Mouse (Mus musculus) limb, embryonic 14.5 days (tissue): ENCODE data around the gene 4930562C15Rik. TPM values are rescaled to one million over a fixed set of nuclear protein-coding genes. Genes with fewer than 3 reads are reported as not detected.
A peak's percentile ranks its signal among the peaks of the same experiment; 100 is the strongest.

Experiments
- ATAC-seq: fragments of 200-750 bp; cut with Nextera tagmentation; 2 replicates; pipeline ENCODE4 v1.8.0; 2017; ENCODE audit warnings: low read depth, moderate number of reproducible peaks, moderate TSS enrichment; ENCODE audit not compliant: low FRiP score
- DNase-seq: peaks from one replicate; pipeline ENCODE4 v3.0.0-alpha.2; 2015; ENCODE audit warnings: low spot score
- H3K27ac ChIP-seq: fragments of 300-500 bp; sonication (generic); replicated peaks from 2 replicates; pipeline ENCODE4 v1.5.1; 2014; ENCODE audit warnings: low read depth, mild to moderate bottlenecking, low read length, moderate library complexity, mixed read lengths
- H3K27me3 ChIP-seq: fragments of 300-500 bp; sonication (generic); 2 replicates; pipeline ENCODE4 v1.6.1; 2014; ENCODE audit warnings: low read length, mixed read lengths; ENCODE audit not compliant: control insufficient read depth, insufficient read depth
- H3K36me3 ChIP-seq: fragments of 300-500 bp; sonication (generic); 2 replicates; pipeline ENCODE4 v1.6.1; 2014; ENCODE audit warnings: mild to moderate bottlenecking, low read length, moderate library complexity, mixed read lengths; ENCODE audit not compliant: control insufficient read depth, insufficient read depth
- H3K4me1 ChIP-seq: fragments of 300-500 bp; sonication (generic); 2 replicates; pipeline ENCODE4 v1.6.1; 2014; ENCODE audit warnings: antibody characterized with exemption, low read length, mixed read lengths; ENCODE audit not compliant: control insufficient read depth, insufficient read depth
- H3K4me2 ChIP-seq: fragments of 300-500 bp; sonication (generic); replicated peaks from 2 replicates; pipeline ENCODE4 v1.6.1; 2014; ENCODE audit warnings: low read depth, mild to moderate bottlenecking, low read length, moderate library complexity; ENCODE audit not compliant: severe bottlenecking
- H3K4me3 ChIP-seq: fragments of 300-500 bp; sonication (generic); replicated peaks from 2 replicates; pipeline ENCODE4 v1.5.1; 2014; ENCODE audit warnings: low read length
- H3K9ac ChIP-seq: fragments of 300-500 bp; sonication (generic); 2 replicates; pipeline ENCODE4 v1.6.1; 2014; ENCODE audit warnings: mild to moderate bottlenecking, low read depth, low read length, moderate library complexity; ENCODE audit not compliant: severe bottlenecking
- H3K9me3 ChIP-seq: fragments of 300-500 bp; sonication (generic); 2 replicates; pipeline ENCODE4 v1.6.1; 2016; ENCODE audit warnings: low read length; ENCODE audit not compliant: control insufficient read depth
- POLR2A ChIP-seq: fragments of 200-500 bp; IDR thresholded peaks from 2 replicates; pipeline ENCODE4 v1.8.0; 2012; ENCODE audit warnings: inconsistent platforms, mild to moderate bottlenecking, moderate library complexity, borderline replicate concordance; ENCODE audit not compliant: insufficient read depth, insufficient read length; ENCODE audit errors: extremely low read depth
- WGBS: fragments of 180-500 bp; shearing (Covaris S2); extraction: QIAGEN DNeasy Blood & Tissue Kit; methylation state at CpG from one replicate; pipeline ENCODE4 v1.1.7; 2014; 5-methylcytosine and 5-hydroxymethylcytosine counted together
- polyA plus RNA-seq, 2 experiments: library from polyadenylated mRNA; depleted of rRNA in 1 of 2; stranded (reverse) in 1 of 2; unstranded in 1 of 2; fragments of >200 nt; fragmentation: Nextera tagmentation in 1 of 2; extraction: Ambion mirVana in 1 of 2; gene quantifications; 2 replicates each; pipeline versions ENCODE4 v1.2.1 to v1.2.3; 2012 to 2014

Gene 4930562C15Rik
- polyA plus RNA-seq, 2 experiments: 0.37 TPM; not detected in 1

- WGBS: 73% methylated on average over 11 of the region's 11 CpGs
- no peak overlapping the region for H3K4me2 ChIP-seq
- H3K4me1 ChIP-seq: no peaks in the 10 kb centered on the region
- no peaks in the 10 kb centered on the region for H3K27me3 ChIP-seq
- ATAC-seq: peak; percentile 10; the same call in 1 of the 2 replicates
- no peak overlapping the region for H3K9ac ChIP-seq
- peak overlapping the region; percentile 9; the same call in 1 of the 2 replicates for H3K27ac ChIP-seq
- no peak overlapping the region for H3K4me3 ChIP-seq
- no peak for TF ChIP-seq POLR2A
- no peak for DNase-seq
- peaks cover 83% of the 10 kb centered on the region for H3K36me3 ChIP-seq
- no peaks in the 10 kb centered on the region for H3K9me3 ChIP-seq
Observed at GRCm38 (mm10) chr16:4912907-4913782, 77.9 kb downstream of the 4930562C15Rik start.

- Histone ChIP-seq H3K4me1 (no peaks in the 10 kb centered on the region), H3K27ac (peak overlapping the region; percentile 9; the same call in 1 of the 2 replicates), H3K9ac (no peak overlapping the region), H3K4me3 (no peak overlapping the region), H3K36me3 (peaks cover 83% of the 10 kb centered on the region), H3K9me3 (no peaks in the 10 kb centered on the region), H3K4me2 (no peak overlapping the region), H3K27me3 (no peaks in the 10 kb centered on the region)
- ATAC-seq (peak; percentile 65; the same call in 1 of the 2 replicates), DNase-seq (peak; percentile 87)
- 40% methylated on average over 12 of the region's 12 CpGs for WGBS
- no peak for TF ChIP-seq POLR2A
Observed at GRCm38 (mm10) chr16:4913783-4914735, 78.8 kb downstream of the 4930562C15Rik start.

- H3K4me3 ChIP-seq: no peak overlapping the region
- whole genome bisulfite sequencing: 81% methylated on average over 3 of the region's 3 CpGs
- no peak overlapping the region for H3K9ac ChIP-seq
- peaks cover 79% of the 10 kb centered on the region for H3K36me3 ChIP-seq
- no peak overlapping the region for H3K4me2 ChIP-seq
- no peaks in the 10 kb centered on the region for H3K9me3 ChIP-seq
- DNase-seq: no peak
- H3K27ac ChIP-seq: no peak overlapping the region
- no peaks in the 10 kb centered on the region for H3K27me3 ChIP-seq
- no peaks in the 10 kb centered on the region for H3K4me1 ChIP-seq
- no peak for TF ChIP-seq POLR2A
- ATAC-seq: no peak
Observed at GRCm38 (mm10) chr16:4915931-4916330, 80.7 kb downstream of the 4930562C15Rik start.

GRCm38 (mm10) chr16:4916608-4917007 lies 81.4 kb downstream of the 4930562C15Rik start:
- Histone ChIP-seq H3K27ac (no peak overlapping the region), H3K4me3 (no peak overlapping the region), H3K9ac (no peak overlapping the region), H3K9me3 (no peaks in the 10 kb centered on the region), H3K27me3 (no peaks in the 10 kb centered on the region), H3K4me1 (no peaks in the 10 kb centered on the region), H3K36me3 (peaks cover 76% of the 10 kb centered on the region), H3K4me2 (no peak overlapping the region)
- 93% methylated on average over 2 of the region's 2 CpGs for WGBS
- DNase-seq: no peak
- no peak for ATAC-seq
- TF ChIP-seq POLR2A: no peak

Other genes with a start within 250 kb of the 4930562C15Rik start
- gene Glis2, start 240.7 kb upstream of the 4930562C15Rik start, polyA plus RNA-seq (2012; rRNA removed): 83.8 and 110 TPM in 2 replicates
- 45.9 and 53.3 TPM in 2 replicates for gene Glis2, start 240.7 kb upstream of the 4930562C15Rik start, polyA plus RNA-seq (2014; fragmentation: Nextera tagmentation; extraction: Ambion mirVana)
- gene Pam16, start 210.4 kb upstream of the 4930562C15Rik start, polyA plus RNA-seq (2012; rRNA removed): 72.7 and 80.1 TPM in 2 replicates
- gene Pam16, start 210.4 kb upstream of the 4930562C15Rik start, polyA plus RNA-seq (2014; fragmentation: Nextera tagmentation; extraction: Ambion mirVana): 92.5 and 94.1 TPM in 2 replicates
- gene Vasn, start 195.5 kb upstream of the 4930562C15Rik start, polyA plus RNA-seq (2012; rRNA removed): 75.7 and 117 TPM in 2 replicates
- gene Vasn, start 195.5 kb upstream of the 4930562C15Rik start, polyA plus RNA-seq (2014; fragmentation: Nextera tagmentation; extraction: Ambion mirVana): 35.7 and 36.8 TPM in 2 replicates
- 27.0 and 30.2 TPM in 2 replicates for gene Dnaja3, start 195.4 kb upstream of the 4930562C15Rik start, polyA plus RNA-seq (2012; rRNA removed)
- 52.4 and 54.7 TPM in 2 replicates for gene Dnaja3, start 195.4 kb upstream of the 4930562C15Rik start, polyA plus RNA-seq (2014; fragmentation: Nextera tagmentation; extraction: Ambion mirVana)
- gene Coro7, start 155.6 kb upstream of the 4930562C15Rik start, polyA plus RNA-seq (2012; rRNA removed): 40.8 and 51.1 TPM in 2 replicates
- gene Coro7, start 155.6 kb upstream of the 4930562C15Rik start, polyA plus RNA-seq (2014; fragmentation: Nextera tagmentation; extraction: Ambion mirVana): 15.0 and 16.0 TPM in 2 replicates
- 64.3 and 71.5 TPM in 2 replicates for gene Nmral1, start 116.1 kb upstream of the 4930562C15Rik start, polyA plus RNA-seq (2012; rRNA removed)
- gene Nmral1, start 116.1 kb upstream of the 4930562C15Rik start, polyA plus RNA-seq (2014; fragmentation: Nextera tagmentation; extraction: Ambion mirVana): 70.9 and 82.0 TPM in 2 replicates
- gene Hmox2, start 109.1 kb upstream of the 4930562C15Rik start, polyA plus RNA-seq (2012; rRNA removed): 56.0 and 63.1 TPM in 2 replicates
- gene Hmox2, start 109.1 kb upstream of the 4930562C15Rik start, polyA plus RNA-seq (2014; fragmentation: Nextera tagmentation; extraction: Ambion mirVana): 96.6 and 106 TPM in 2 replicates
- 84.8 and 110 TPM in 2 replicates for gene Cdip1, start 45.1 kb upstream of the 4930562C15Rik start, polyA plus RNA-seq (2012; rRNA removed)
- gene Cdip1, start 45.1 kb upstream of the 4930562C15Rik start, polyA plus RNA-seq (2014; fragmentation: Nextera tagmentation; extraction: Ambion mirVana): 80.8 and 81.2 TPM in 2 replicates
- 32.5 and 42.3 TPM in 2 replicates for gene Ubald1, start 44.9 kb downstream of the 4930562C15Rik start, polyA plus RNA-seq (2012; rRNA removed)
- 42.0 and 44.3 TPM in 2 replicates for gene Ubald1, start 44.9 kb downstream of the 4930562C15Rik start, polyA plus RNA-seq (2014; fragmentation: Nextera tagmentation; extraction: Ambion mirVana)
- 101 and 132 TPM in 2 replicates for gene Mgrn1, start 50.8 kb downstream of the 4930562C15Rik start, polyA plus RNA-seq (2012; rRNA removed)
- gene Mgrn1, start 50.8 kb downstream of the 4930562C15Rik start, polyA plus RNA-seq (2014; fragmentation: Nextera tagmentation; extraction: Ambion mirVana): 87.7 and 92.7 TPM in 2 replicates
- gene Nudt16l1, start 103.3 kb downstream of the 4930562C15Rik start, polyA plus RNA-seq (2012; rRNA removed): 127 and 140 TPM in 2 replicates
- gene Nudt16l1, start 103.3 kb downstream of the 4930562C15Rik start, polyA plus RNA-seq (2014; fragmentation: Nextera tagmentation; extraction: Ambion mirVana): 172 and 178 TPM in 2 replicates
- gene Anks3, start 128.8 kb downstream of the 4930562C15Rik start, polyA plus RNA-seq (2012; rRNA removed): 106 and 108 TPM in 2 replicates
- 59.3 and 67.9 TPM in 2 replicates for gene Anks3, start 128.8 kb downstream of the 4930562C15Rik start, polyA plus RNA-seq (2014; fragmentation: Nextera tagmentation; extraction: Ambion mirVana)
- 0.04 and 0.05 TPM in 2 replicates for gene Sept12, start 162.4 kb downstream of the 4930562C15Rik start, polyA plus RNA-seq (2012; rRNA removed)
- not detected in 2 replicates for gene Sept12, start 162.4 kb downstream of the 4930562C15Rik start, polyA plus RNA-seq (2014; fragmentation: Nextera tagmentation; extraction: Ambion mirVana)
- 2.9 and 3.5 TPM in 2 replicates for gene Smim22, start 171.9 kb downstream of the 4930562C15Rik start, polyA plus RNA-seq (2012; rRNA removed)
- 4.2 and 4.5 TPM in 2 replicates for gene Smim22, start 171.9 kb downstream of the 4930562C15Rik start, polyA plus RNA-seq (2014; fragmentation: Nextera tagmentation; extraction: Ambion mirVana)
- 64.5 and 81.5 TPM in 2 replicates for gene Rogdi, start 178.1 kb downstream of the 4930562C15Rik start, polyA plus RNA-seq (2012; rRNA removed)
- 50.1 and 56.7 TPM in 2 replicates for gene Rogdi, start 178.1 kb downstream of the 4930562C15Rik start, polyA plus RNA-seq (2014; fragmentation: Nextera tagmentation; extraction: Ambion mirVana)
- 121 and 127 TPM in 2 replicates for gene Glyr1, start 214.4 kb downstream of the 4930562C15Rik start, polyA plus RNA-seq (2012; rRNA removed)
- 87.9 and 102 TPM in 2 replicates for gene Glyr1, start 214.4 kb downstream of the 4930562C15Rik start, polyA plus RNA-seq (2014; fragmentation: Nextera tagmentation; extraction: Ambion mirVana)
- 37.9 and 46.9 TPM in 2 replicates for gene Ubn1, start 214.6 kb downstream of the 4930562C15Rik start, polyA plus RNA-seq (2012; rRNA removed)
- gene Ubn1, start 214.6 kb downstream of the 4930562C15Rik start, polyA plus RNA-seq (2014; fragmentation: Nextera tagmentation; extraction: Ambion mirVana): 25.7 and 29.0 TPM in 2 replicates